Mouse (Mus musculus): Measurements from ENCODE around the gene Sf3b1.
"Not testable (repeated sequence)": the region's sequence is repeated elsewhere in the genome, so short reads cannot be mapped to it uniquely, and the experiment has no call there.

Sf3b1 gene

DNA sequence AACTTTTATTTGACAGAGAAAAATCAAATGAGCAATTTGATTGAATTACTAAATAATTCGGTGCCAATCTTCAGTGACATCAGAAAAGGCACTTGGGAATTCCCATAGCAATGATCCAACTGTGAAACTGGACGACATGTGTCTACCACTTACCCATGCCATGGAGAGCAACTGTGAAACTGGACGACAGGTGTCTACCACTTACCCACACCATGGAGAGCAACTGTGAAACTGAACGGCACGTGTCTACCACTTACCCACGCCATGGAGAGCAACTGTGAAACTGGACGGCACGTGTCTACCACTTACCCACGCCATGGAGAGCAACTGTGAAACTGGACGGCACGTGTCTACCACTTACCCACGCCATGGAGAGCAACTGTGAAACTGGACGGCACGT lies 70.3 kb downstream of the Sf3b1 start:
- DNase-seq (ENCODE audit: low spot score in 2 of 2): not testable (repeated sequence)

DNA sequence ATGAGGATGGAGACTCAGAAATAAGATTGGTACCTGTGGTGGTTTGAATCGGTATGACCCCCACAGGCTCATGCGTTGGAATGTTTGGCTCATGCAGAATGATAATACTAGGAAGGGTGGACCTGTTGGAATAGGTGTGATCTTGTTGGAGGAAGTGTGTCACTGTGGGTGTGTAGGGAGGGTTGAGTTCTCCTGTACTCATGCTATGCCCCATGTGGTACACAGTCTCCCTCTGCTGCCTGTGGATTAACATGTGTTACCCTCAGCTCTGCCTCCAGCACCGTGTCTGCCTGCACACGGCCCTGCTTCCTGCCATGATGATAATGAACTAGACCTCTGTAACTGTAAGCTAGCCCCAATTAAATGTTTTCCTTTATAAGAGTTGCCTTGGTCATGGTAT lies 72.4 kb downstream of the Sf3b1 start:
- DNase-seq (ENCODE audit: low spot score in 2 of 2): no peak

DNA sequence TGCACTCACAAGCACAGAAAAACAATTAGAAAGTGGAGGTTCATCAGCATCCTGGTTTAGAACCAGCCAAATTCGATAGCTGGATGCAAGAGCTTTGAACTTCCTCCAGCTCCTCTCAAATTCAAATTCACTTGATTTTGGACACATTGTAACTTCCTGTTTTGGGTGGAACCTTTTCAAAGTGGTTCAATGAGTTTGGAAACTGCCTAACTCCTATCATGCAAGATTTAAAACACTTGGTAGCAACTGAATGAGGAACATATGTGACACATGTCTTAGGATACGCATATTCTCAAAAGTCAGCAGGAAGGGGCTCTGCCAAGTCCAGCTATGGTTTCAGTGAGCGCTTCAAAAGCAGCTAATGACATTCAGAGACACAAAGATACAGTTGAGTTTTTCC lies 82.6 kb downstream of the Sf3b1 start:
- no peak for DNase-seq (ENCODE audit: low spot score in 2 of 2)

DNA sequence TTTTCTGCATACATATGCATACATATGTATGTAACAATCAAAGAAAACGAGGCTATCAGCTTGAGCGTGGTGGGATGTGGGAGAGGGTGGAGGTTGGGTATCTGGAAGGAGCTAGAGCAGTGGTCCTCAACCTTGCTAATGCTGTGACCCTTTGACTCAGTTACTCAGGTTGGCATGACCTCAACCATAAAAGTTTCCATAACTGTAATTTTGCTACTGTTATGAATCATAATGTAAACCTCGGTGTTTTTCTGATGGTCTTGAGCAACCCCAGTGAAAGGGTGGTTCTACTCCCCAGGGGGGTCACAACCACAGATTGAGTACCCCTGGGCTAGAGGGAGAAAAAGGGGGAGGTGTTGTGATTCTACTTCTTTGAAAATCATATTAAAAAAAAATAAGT lies 91.8 kb downstream of the Sf3b1 start:
- DNase-seq (ENCODE audit: low spot score in 2 of 2): no peak
